22 mouse cellular contexts compared by ENCODE assay signal in the genomic region with DNA sequence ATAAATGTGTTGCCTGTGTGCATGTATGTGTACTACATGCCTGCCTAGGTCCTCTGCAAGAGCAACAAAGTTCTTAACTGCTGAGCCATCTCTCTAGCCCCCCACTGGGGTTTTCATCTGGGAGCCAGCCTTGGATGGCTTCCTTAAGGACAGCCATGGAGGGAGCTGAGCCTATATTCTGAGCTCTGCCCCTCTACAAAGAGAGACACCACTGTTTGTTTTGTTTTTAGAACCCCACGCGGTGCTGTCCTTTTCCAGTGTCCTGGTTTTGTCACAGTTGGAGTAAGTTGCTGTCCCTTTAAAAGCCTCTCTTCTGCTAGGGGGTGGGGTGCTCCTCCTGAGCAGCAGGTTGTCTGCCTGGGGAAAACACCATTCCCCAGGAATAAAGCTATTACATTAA. TPM values are rescaled to one million over a fixed set of nuclear protein-coding genes. Genes with fewer than 3 reads are reported as not detected.
"Had no signal": no experiment of that assay in that cellular context is flagged by ENCODE, and none has a peak within 500 bp of the region (broad histone marks: within the 10 kb centered on the region; RNA-seq: fewer than 3 reads in every experiment).

No protein-coding gene starts in this region.

- H3K4me3 ChIP-seq: neural tube, embryonic 13.5 days; neural tube, embryonic 15.5 days; stomach, embryonic 15.5 days had no signal

- H3K36me3 ChIP-seq: neural tube, embryonic 13.5 days; neural tube, embryonic 15.5 days; stomach, embryonic 15.5 days had no signal

- DNase-seq: retina, postnatal 1 day; right cerebral cortex, adult 18-20 months; right cerebral cortex, postnatal 14 days; right cerebral cortex, postnatal 25 days; right cerebral cortex, postnatal 4 days; spleen, adult 18-20 months; thymus, adult 18-20 months; thymus, adult 2 months; thymus, postnatal 14 days; thymus, postnatal 25 days; thymus, postnatal 36 days; thymus, postnatal 4 days had no signal

- H3K27ac ChIP-seq: neural tube, embryonic 13.5 days; neural tube, embryonic 15.5 days; stomach, embryonic 15.5 days; stomach, postnatal 0 days had no signal

- H3K9me3 ChIP-seq: neural tube, embryonic 15.5 days; stomach, embryonic 15.5 days had no signal

- H3K27me3 ChIP-seq: neural tube, embryonic 13.5 days; neural tube, embryonic 15.5 days; stomach, embryonic 15.5 days had no signal

RNA-seq across cellular contexts. Expression of a gene that starts 27.7 kb away (rescaled TPM):
- total RNA-seq: neutrophil, adult 5-6 weeks had no signal
- polyA plus RNA-seq: neural tube, embryonic 14.5 days; neural tube, embryonic 15.5 days; small intestine, adult 2 months; spleen, adult 2 months; stomach, embryonic 14.5 days; stomach, embryonic 15.5 days; stomach, embryonic 16.5 days; stomach, postnatal 0 days had no signal
